Mouse (Mus musculus): ENCODE data around the gene Clec11a.

Clec11a gene

GRCm38 (mm10) chr7:44306516-44307240 lies at the start of gene Clec11a:
Clec11a (minus strand) TSS chr7:44306902.
- no peak for DNase-seq (ENCODE audit: extremely low read depth, low read depth, low spot score)

GRCm38 (mm10) chr7:44355411-44355810 lies 48.7 kb upstream of the Clec11a start:
- no peak for DNase-seq (ENCODE audit: extremely low read depth, low read depth, low spot score)

- no peak for DNase-seq (ENCODE audit: extremely low read depth, low read depth, low spot score)
Measured at GRCm38 (mm10) chr7:44353601-44354340, 47.1 kb upstream of the Clec11a start.

- no peak for DNase-seq (ENCODE audit: extremely low read depth, low read depth, low spot score)
Measured at GRCm38 (mm10) chr7:44352750-44353600, 46.3 kb upstream of the Clec11a start.

- DNase-seq (ENCODE audit: extremely low read depth, low read depth, low spot score) = no peak
Measured at GRCm38 (mm10) chr7:44351881-44352749, 45.4 kb upstream of the Clec11a start.

- no peak for DNase-seq (ENCODE audit: extremely low read depth, low read depth, low spot score)
Measured at GRCm38 (mm10) chr7:44350957-44351711, 44.4 kb upstream of the Clec11a start.

GRCm38 (mm10) chr7:44349043-44349442 lies 42.3 kb upstream of the Clec11a start:
- DNase-seq (ENCODE audit: extremely low read depth, low read depth, low spot score) = no peak

- no peak for DNase-seq (ENCODE audit: extremely low read depth, low read depth, low spot score)
Measured at GRCm38 (mm10) chr7:44344622-44345021, 37.9 kb upstream of the Clec11a start.

GRCm38 (mm10) chr7:44343459-44344015 lies 36.8 kb upstream of the Clec11a start:
- no peak for DNase-seq (ENCODE audit: extremely low read depth, low read depth, low spot score)

- no peak for DNase-seq (ENCODE audit: extremely low read depth, low read depth, low spot score)
Measured at GRCm38 (mm10) chr7:44341714-44342113, 35.0 kb upstream of the Clec11a start.

- no peak for DNase-seq (ENCODE audit: extremely low read depth, low read depth, low spot score)
Measured at GRCm38 (mm10) chr7:44341119-44341518, 34.4 kb upstream of the Clec11a start.

- no peak for DNase-seq (ENCODE audit: extremely low read depth, low read depth, low spot score)
Measured at GRCm38 (mm10) chr7:44340226-44340625, 33.5 kb upstream of the Clec11a start.

- DNase-seq (ENCODE audit: extremely low read depth, low read depth, low spot score) = no peak
Measured at GRCm38 (mm10) chr7:44337121-44337849, 30.6 kb upstream of the Clec11a start.

- no peak for DNase-seq (ENCODE audit: extremely low read depth, low read depth, low spot score)
Measured at GRCm38 (mm10) chr7:44336046-44337021, 29.6 kb upstream of the Clec11a start.

- no peak for DNase-seq (ENCODE audit: extremely low read depth, low read depth, low spot score)
Measured at GRCm38 (mm10) chr7:44335031-44335878, 28.6 kb upstream of the Clec11a start.

GRCm38 (mm10) chr7:44334139-44334538 lies 27.4 kb upstream of the Clec11a start:
- DNase-seq (ENCODE audit: extremely low read depth, low read depth, low spot score) = no peak

- DNase-seq (ENCODE audit: extremely low read depth, low read depth, low spot score) = no peak
Measured at GRCm38 (mm10) chr7:44332336-44332735, 25.6 kb upstream of the Clec11a start.
